Mouse (Mus musculus): ENCODE data around the gene Pitpnc1. TPM values are rescaled to one million over a fixed set of nuclear protein-coding genes. Genes with fewer than 3 reads are reported as not detected.

Gene Pitpnc1
- total and polyA plus RNA-seq, 3 experiments = 2.4 to 5.4 (median 3.6) TPM

- no peak overlapping the region for H3K9ac ChIP-seq (ENCODE audit: insufficient read depth, low read depth)
- no peaks in the 10 kb centered on the region for H3K36me3 ChIP-seq (replicated peaks in 1 of 2; ENCODE audit: control insufficient read depth in 1 of 2, insufficient read depth in 1 of 2, low read length in 1 of 2)
- H3K79me2 ChIP-seq (replicated peaks; ENCODE audit: control insufficient read depth, extremely low read depth, insufficient read depth, poor library complexity, severe bottlenecking) = no peaks in the 10 kb centered on the region
- H3K9me3 ChIP-seq (replicated peaks; ENCODE audit: low read length) = no peaks in the 10 kb centered on the region
- DNase-seq (ENCODE audit: extremely low read depth) = peak; percentile 60
- in situ Hi-C loops (cut with MboI; ENCODE audit: low pct_ligation_motif_present, low pct_unique_long_range_greater_than_20kb, low sequenced_read_pairs) (no loop called here), dilution Hi-C loops (cut with MboI; ENCODE audit: extremely low pct_ligation_motif_present, extremely low pct_unique_long_range_greater_than_20kb, low sequenced_read_pairs) (no loop called here)
- no peak overlapping the region for H3K4me3 ChIP-seq (replicated peaks in 1 of 3; ENCODE audit: low read depth in 2 of 3, low read length in 2 of 3, poor library complexity in 1 of 3)
- TF ChIP-seq CHD2 (IDR thresholded peaks at IDR 0.05; ENCODE audit: low read length) = no peak
- TF ChIP-seq RAD21 (IDR thresholded peaks at IDR 0.05; ENCODE audit: low read depth, low read length) = peak; percentile 78
- peak; percentile 14 to 81; a peak in 3 of 4 replicates for TF ChIP-seq CTCF (conservative IDR thresholded peaks at IDR 0.05 in 1 of 2, IDR thresholded peaks at IDR 0.05 in 1 of 2; ENCODE audit: low read depth in 2 of 2, low read length in 2 of 2)
- no peak for TF ChIP-seq ELF1 (IDR thresholded peaks at IDR 0.05; ENCODE audit: low read depth, low read length)
- TF ChIP-seq SIN3A (IDR thresholded peaks at IDR 0.05; ENCODE audit: low read length) = 0 out of 2 replicates have a peak, but pooled peaks have one; percentile 35
- TF ChIP-seq RCOR1 (conservative IDR thresholded peaks at IDR 0.05; ENCODE audit: low read depth, low read length) = no peak
- TF ChIP-seq USF2 (conservative IDR thresholded peaks at IDR 0.05; ENCODE audit: low read depth, low read length) = no peak
- no peak for TF ChIP-seq POLR2AphosphoS2 (IDR thresholded peaks at IDR 0.05; ENCODE audit: low read depth, low read length)
- no peak for TF ChIP-seq MAZ (IDR thresholded peaks at IDR 0.05; ENCODE audit: low read depth, low read length)
- no peak for TF ChIP-seq ETS1 (conservative IDR thresholded peaks at IDR 0.05; ENCODE audit: low read depth, low read length)
- TF ChIP-seq POLR2A (IDR thresholded peaks at IDR 0.05; ENCODE audit: low read depth, low read length) = no peak
- no peak for TF ChIP-seq BHLHE40 (IDR thresholded peaks at IDR 0.05; ENCODE audit: low read depth, low read length)
- peak; percentile 99 for TF ChIP-seq ZNF384 (IDR thresholded peaks at IDR 0.05; ENCODE audit: low read depth, low read length)
- no peak for TF ChIP-seq MAFK (IDR thresholded peaks at IDR 0.05; ENCODE audit: insufficient replicate concordance, low read length)
- TF ChIP-seq JUND (conservative IDR thresholded peaks at IDR 0.05; ENCODE audit: low read depth, low read length) = no peak
- 0 out of 2 replicates have a peak, but pooled peaks have one; percentile 14 for TF ChIP-seq TBP (conservative IDR thresholded peaks at IDR 0.05; ENCODE audit: low read depth, low read length)
- peak; percentile 95 for TF ChIP-seq ZKSCAN1 (IDR thresholded peaks at IDR 0.05; ENCODE audit: borderline replicate concordance, low read depth, low read length)
- TF ChIP-seq SMC3 (IDR thresholded peaks at IDR 0.05; ENCODE audit: low read depth, low read length) = peak; percentile 69
- TF ChIP-seq MXI1 (IDR thresholded peaks at IDR 0.05; ENCODE audit: low read depth, low read length) = no peak
- TF ChIP-seq ZMIZ1 (IDR thresholded peaks at IDR 0.05; ENCODE audit: low read depth, low read length) = no peak
- no peaks in the 10 kb centered on the region for H3K27me3 ChIP-seq (replicated peaks)
- no peaks in the 10 kb centered on the region for H3K4me1 ChIP-seq (ENCODE audit: control insufficient read depth in 1 of 2, insufficient read depth in 2 of 2)
- H3K4me2 ChIP-seq (ENCODE audit: insufficient read depth, low read depth, poor library complexity, severe bottlenecking) = no peak overlapping the region
- H3K27ac ChIP-seq (ENCODE audit: insufficient read depth, low read depth) = no peak overlapping the region
Measured at GRCm38 (mm10) chr11:107213745-107214144, 256.8 kb downstream of the Pitpnc1 start.

DNA sequence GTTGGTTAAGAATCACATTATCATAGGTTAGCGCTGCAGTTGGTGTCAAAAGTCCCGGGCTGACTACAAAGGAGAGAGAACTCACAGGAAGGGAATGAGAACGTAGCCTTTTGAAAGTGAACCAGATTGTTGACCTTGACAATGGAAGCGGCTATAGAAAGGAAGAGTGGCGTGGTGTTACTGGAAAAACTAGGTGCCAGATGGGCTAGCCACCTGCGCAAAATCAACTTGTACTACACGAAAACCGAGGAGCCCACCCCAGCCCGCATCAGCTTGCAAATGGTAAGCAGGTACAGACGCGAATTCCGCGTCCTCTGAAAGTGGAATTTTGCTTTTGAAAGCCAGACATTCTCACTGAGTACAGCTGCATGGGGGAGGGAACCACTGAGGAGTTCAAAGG lies 260.7 kb downstream of the Pitpnc1 start:
- dilution Hi-C loops (cut with MboI; ENCODE audit: extremely low pct_ligation_motif_present, extremely low pct_unique_long_range_greater_than_20kb, low sequenced_read_pairs) (no loop called here), in situ Hi-C loops (cut with MboI; ENCODE audit: low pct_ligation_motif_present, low pct_unique_long_range_greater_than_20kb, low sequenced_read_pairs) (no loop called here)

More for the DNA sequence above, 260.7 kb downstream of the Pitpnc1 start:
- no peak overlapping the region for H3K27ac ChIP-seq (ENCODE audit: insufficient read depth, low read depth)
- H3K79me2 ChIP-seq (replicated peaks; ENCODE audit: control insufficient read depth, extremely low read depth, insufficient read depth, poor library complexity, severe bottlenecking) = no peaks in the 10 kb centered on the region
- H3K36me3 ChIP-seq (replicated peaks in 1 of 2; ENCODE audit: control insufficient read depth in 1 of 2, insufficient read depth in 1 of 2, low read length in 1 of 2) = no peaks in the 10 kb centered on the region
- no peak for DNase-seq (ENCODE audit: extremely low read depth)
- H3K9ac ChIP-seq (ENCODE audit: insufficient read depth, low read depth) = no peak overlapping the region
- H3K4me3 ChIP-seq (replicated peaks in 1 of 3; ENCODE audit: low read depth in 2 of 3, low read length in 2 of 3, poor library complexity in 1 of 3) = no peak overlapping the region
- H3K4me1 ChIP-seq (ENCODE audit: control insufficient read depth in 1 of 2, insufficient read depth in 2 of 2) = no peaks in the 10 kb centered on the region
- no peaks in the 10 kb centered on the region for H3K27me3 ChIP-seq (replicated peaks)
- H3K9me3 ChIP-seq (replicated peaks; ENCODE audit: low read length) = no peaks in the 10 kb centered on the region
- H3K4me2 ChIP-seq (ENCODE audit: insufficient read depth, low read depth, poor library complexity, severe bottlenecking) = 0 out of 2 replicates have a peak overlapping the region, but pooled peaks have one; percentile 42
- TF ChIP-seq MAFK (IDR thresholded peaks at IDR 0.05; ENCODE audit: insufficient replicate concordance, low read length) = no peak
- TF ChIP-seq NELFE (IDR thresholded peaks at IDR 0.05; ENCODE audit: low read depth, low read length) = no peak
